Mouse (Mus musculus): Measurements from ENCODE around the gene Gramd4. TPM values are rescaled to one million over a fixed set of nuclear protein-coding genes. Genes with fewer than 3 reads are reported as not detected.

Gramd4 gene
- polyA plus RNA-seq, 1 experiment from 2014 or later = 17.4 TPM

- no peaks in the 10 kb centered on the region for H3K36me3 ChIP-seq
- H3K9me3 ChIP-seq (replicated peaks) = no peaks in the 10 kb centered on the region
- peaks cover 89% of the 10 kb centered on the region for H3K4me1 ChIP-seq
- H3K27ac ChIP-seq = 0 out of 2 replicates have a peak overlapping the region, but pooled peaks have one; percentile 41
- H3K4me2 ChIP-seq = 0 out of 2 replicates have a peak overlapping the region, but pooled peaks have one; percentile 17
- H3K27me3 ChIP-seq = no peaks in the 10 kb centered on the region
- H3K9ac ChIP-seq = no peak overlapping the region
- WGBS = 51% methylated on average over 6 of the region's 6 CpGs
- ATAC-seq (replicated peaks; ENCODE audit: low FRiP score) = no peak
- no peak overlapping the region for H3K4me3 ChIP-seq (replicated peaks)
Measured at GRCm38 (mm10) chr15:86061848-86062481, 4.5 kb downstream of the Gramd4 start.

GRCm38 (mm10) chr15:86064191-86064849, 6.8 kb downstream of the Gramd4 start:
- H3K9ac ChIP-seq = no peak overlapping the region
- no peak overlapping the region for H3K4me2 ChIP-seq
- H3K9me3 ChIP-seq (replicated peaks) = no peaks in the 10 kb centered on the region
- H3K27me3 ChIP-seq = no peaks in the 10 kb centered on the region
- ATAC-seq (replicated peaks; ENCODE audit: low FRiP score) = no peak
- peak overlapping the region; percentile 68 for H3K27ac ChIP-seq
- H3K4me3 ChIP-seq (replicated peaks) = no peak overlapping the region
- peaks cover 94% of the 10 kb centered on the region for H3K4me1 ChIP-seq
- no peaks in the 10 kb centered on the region for H3K36me3 ChIP-seq
- 59% methylated on average over 8 of the region's 8 CpGs for WGBS

- H3K9ac ChIP-seq = no peak overlapping the region
- H3K4me2 ChIP-seq = no peak overlapping the region
- H3K27me3 ChIP-seq = no peaks in the 10 kb centered on the region
- H3K27ac ChIP-seq = peak overlapping the region; percentile 68
- H3K4me1 ChIP-seq = peaks cover 94% of the 10 kb centered on the region
- no peak for ATAC-seq (replicated peaks; ENCODE audit: low FRiP score)
- H3K4me3 ChIP-seq (replicated peaks) = no peak overlapping the region
- no peaks in the 10 kb centered on the region for H3K36me3 ChIP-seq
- no peaks in the 10 kb centered on the region for H3K9me3 ChIP-seq (replicated peaks)
- 58% methylated on average over 3 of the region's 3 CpGs for WGBS
Measured at GRCm38 (mm10) chr15:86064850-86065229, 7.3 kb downstream of the Gramd4 start.

GRCm38 (mm10) chr15:86065367-86065766, 7.9 kb downstream of the Gramd4 start:
- Histone ChIP-seq H3K9ac (no peak overlapping the region), H3K27ac (no peak overlapping the region), H3K9me3 (replicated peaks) (no peaks in the 10 kb centered on the region), H3K4me1 (peaks cover 94% of the 10 kb centered on the region), H3K4me3 (replicated peaks) (no peak overlapping the region), H3K36me3 (no peaks in the 10 kb centered on the region), H3K27me3 (no peaks in the 10 kb centered on the region), H3K4me2 (no peak overlapping the region)
- WGBS = 88% methylated on average over 4 of the region's 4 CpGs
- no peak for ATAC-seq (replicated peaks; ENCODE audit: low FRiP score)

- H3K27ac ChIP-seq = peak overlapping the region; percentile 15; the same call in 1 of the 2 replicates
- H3K4me2 ChIP-seq = peak overlapping the region; percentile 9; the same call in 1 of the 2 replicates
- H3K27me3 ChIP-seq = no peaks in the 10 kb centered on the region
- no peak overlapping the region for H3K9ac ChIP-seq
- no peaks in the 10 kb centered on the region for H3K36me3 ChIP-seq
- H3K4me3 ChIP-seq (replicated peaks) = no peak overlapping the region
- 29% methylated on average over 14 of the region's 14 CpGs for WGBS
- peaks cover 91% of the 10 kb centered on the region for H3K4me1 ChIP-seq
- H3K9me3 ChIP-seq (replicated peaks) = no peaks in the 10 kb centered on the region
- ATAC-seq (replicated peaks; ENCODE audit: low FRiP score) = peak; percentile 8; the same call in 1 of the 2 replicates
Measured at GRCm38 (mm10) chr15:86066836-86067580, 9.5 kb downstream of the Gramd4 start.

- peak; percentile 65 for ATAC-seq (replicated peaks; ENCODE audit: low FRiP score)
- Histone ChIP-seq H3K4me1 (peaks cover 87% of the 10 kb centered on the region), H3K9me3 (replicated peaks) (no peaks in the 10 kb centered on the region), H3K4me2 (peak overlapping the region; percentile 9; the same call in 1 of the 2 replicates), H3K4me3 (replicated peaks) (no peak overlapping the region), H3K27ac (peak overlapping the region; percentile 15), H3K9ac (no peak overlapping the region), H3K27me3 (no peaks in the 10 kb centered on the region), H3K36me3 (no peaks in the 10 kb centered on the region)
- 6% methylated on average over 6 of the region's 6 CpGs for WGBS
Measured at GRCm38 (mm10) chr15:86067581-86067910, 10.1 kb downstream of the Gramd4 start.

GRCm38 (mm10) chr15:86067941-86068495, 10.5 kb downstream of the Gramd4 start:
- Histone ChIP-seq H3K9ac (no peak overlapping the region), H3K36me3 (no peaks in the 10 kb centered on the region), H3K4me3 (replicated peaks) (no peak overlapping the region), H3K4me2 (0 out of 2 replicates have a peak overlapping the region, but pooled peaks have one; percentile 9), H3K9me3 (replicated peaks) (no peaks in the 10 kb centered on the region), H3K27me3 (no peaks in the 10 kb centered on the region), H3K27ac (peak overlapping the region; percentile 15), H3K4me1 (peaks cover 82% of the 10 kb centered on the region)
- WGBS = 85% methylated on average over 4 of the region's 4 CpGs
- no peak for ATAC-seq (replicated peaks; ENCODE audit: low FRiP score)

- Histone ChIP-seq H3K4me2 (no peak overlapping the region), H3K36me3 (no peaks in the 10 kb centered on the region), H3K9ac (no peak overlapping the region), H3K4me1 (peaks cover 74% of the 10 kb centered on the region), H3K27me3 (no peaks in the 10 kb centered on the region), H3K4me3 (replicated peaks) (no peak overlapping the region), H3K9me3 (replicated peaks) (no peaks in the 10 kb centered on the region), H3K27ac (no peak overlapping the region)
- ATAC-seq (replicated peaks; ENCODE audit: low FRiP score) = no peak
- 73% methylated on average over 10 of the region's 10 CpGs for WGBS
Measured at GRCm38 (mm10) chr15:86069011-86069791, 11.7 kb downstream of the Gramd4 start.

GRCm38 (mm10) chr15:86070368-86070767, 12.9 kb downstream of the Gramd4 start:
- Histone ChIP-seq H3K36me3 (no peaks in the 10 kb centered on the region), H3K9me3 (replicated peaks) (no peaks in the 10 kb centered on the region), H3K27ac (no peak overlapping the region), H3K4me3 (replicated peaks) (no peak overlapping the region), H3K4me1 (peaks cover 70% of the 10 kb centered on the region), H3K9ac (no peak overlapping the region), H3K4me2 (no peak overlapping the region), H3K27me3 (no peaks in the 10 kb centered on the region)
- 59% methylated on average over 11 of the region's 11 CpGs for WGBS
- ATAC-seq (replicated peaks; ENCODE audit: low FRiP score) = no peak

- Histone ChIP-seq H3K36me3 (no peaks in the 10 kb centered on the region), H3K27ac (no peak overlapping the region), H3K27me3 (no peaks in the 10 kb centered on the region), H3K9ac (no peak overlapping the region), H3K4me3 (replicated peaks) (no peak overlapping the region), H3K4me2 (no peak overlapping the region), H3K9me3 (replicated peaks) (no peaks in the 10 kb centered on the region), H3K4me1 (peaks cover 74% of the 10 kb centered on the region)
- ATAC-seq (replicated peaks; ENCODE audit: low FRiP score) = no peak
- 87% methylated on average over 1 of the region's 1 CpGs for WGBS
Measured at GRCm38 (mm10) chr15:86071166-86071565, 13.7 kb downstream of the Gramd4 start.

- 72% methylated on average over 16 of the region's 16 CpGs for WGBS
- Histone ChIP-seq H3K36me3 (no peaks in the 10 kb centered on the region), H3K9ac (no peak overlapping the region), H3K4me3 (replicated peaks) (no peak overlapping the region), H3K9me3 (replicated peaks) (no peaks in the 10 kb centered on the region), H3K4me1 (peaks cover 71% of the 10 kb centered on the region), H3K27ac (no peak overlapping the region), H3K27me3 (no peaks in the 10 kb centered on the region), H3K4me2 (no peak overlapping the region)
- ATAC-seq (replicated peaks; ENCODE audit: low FRiP score) = no peak
Measured at GRCm38 (mm10) chr15:86074171-86074937, 16.9 kb downstream of the Gramd4 start.

All from kidney, embryonic 15.5 days (tissue).